Mouse (Mus musculus) spleen, embryonic (tissue): Measurements from ENCODE around the gene Eif4e1b.

ENCODE experiments used
- CTCF ChIA-PET: fragments of 350-600 bp; sonication (Branson Sonifier 250); formaldehyde crosslinking; loops from one replicate; lab custom pipeline; 2022; lab: Charles Lee

Eif4e1b gene

DNA sequence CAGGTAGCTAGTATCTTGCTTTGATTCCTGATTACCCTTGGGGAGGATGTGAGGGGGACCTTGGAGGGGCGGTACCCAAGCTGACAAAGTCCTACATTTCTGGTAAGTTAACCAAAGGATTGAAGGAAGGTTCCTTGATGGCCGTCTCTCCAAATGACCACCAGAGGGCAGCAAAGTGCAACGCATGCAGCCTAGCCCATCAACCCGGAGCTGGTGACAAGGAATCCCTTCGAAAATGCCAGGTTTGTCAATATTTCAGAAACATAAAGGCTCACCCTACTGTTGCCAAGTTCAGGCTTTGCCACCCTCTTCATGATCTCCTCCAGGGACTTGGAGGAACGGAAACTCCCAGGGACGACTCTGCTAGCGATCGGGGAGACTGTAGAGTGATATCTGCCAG, 15.9 kb downstream of the Eif4e1b start:
- CTCF ChIA-PET, result interaction anchor here (0.6 to 0.7 kb wide), 3 partner anchors 21 to 377 kb away, joined by 3 to 6 read pairs (median 3); no protein-coding TSS in a partner anchor

GRCm38 (mm10) chr13:54800206-54800605, 16.4 kb downstream of the Eif4e1b start:
- CTCF ChIA-PET, result no interaction called here

DNA sequence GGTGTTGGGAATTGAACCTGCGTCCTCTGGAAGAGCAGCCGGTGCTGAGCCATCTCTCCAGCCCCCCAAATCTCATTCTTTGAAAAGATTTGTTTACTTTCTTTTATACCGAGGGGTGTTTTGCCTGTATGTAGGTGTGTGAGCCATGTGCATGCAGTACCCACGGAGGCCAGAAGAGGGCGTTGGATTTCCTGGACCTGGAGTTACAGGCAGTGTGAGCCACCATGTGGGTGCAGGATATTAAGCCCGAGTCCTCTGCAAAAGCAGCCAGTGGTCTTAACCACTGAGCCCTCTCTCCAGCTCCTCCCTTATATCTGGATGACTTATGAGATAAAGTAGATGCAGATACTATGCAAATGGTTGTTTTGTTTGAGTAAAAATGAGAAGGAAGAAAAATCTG, 19.2 kb downstream of the Eif4e1b start:
- CTCF ChIA-PET, result no interaction called here

- CTCF ChIA-PET, result no interaction called here
Observed at GRCm38 (mm10) chr13:54805134-54805838, 21.5 kb downstream of the Eif4e1b start.

DNA sequence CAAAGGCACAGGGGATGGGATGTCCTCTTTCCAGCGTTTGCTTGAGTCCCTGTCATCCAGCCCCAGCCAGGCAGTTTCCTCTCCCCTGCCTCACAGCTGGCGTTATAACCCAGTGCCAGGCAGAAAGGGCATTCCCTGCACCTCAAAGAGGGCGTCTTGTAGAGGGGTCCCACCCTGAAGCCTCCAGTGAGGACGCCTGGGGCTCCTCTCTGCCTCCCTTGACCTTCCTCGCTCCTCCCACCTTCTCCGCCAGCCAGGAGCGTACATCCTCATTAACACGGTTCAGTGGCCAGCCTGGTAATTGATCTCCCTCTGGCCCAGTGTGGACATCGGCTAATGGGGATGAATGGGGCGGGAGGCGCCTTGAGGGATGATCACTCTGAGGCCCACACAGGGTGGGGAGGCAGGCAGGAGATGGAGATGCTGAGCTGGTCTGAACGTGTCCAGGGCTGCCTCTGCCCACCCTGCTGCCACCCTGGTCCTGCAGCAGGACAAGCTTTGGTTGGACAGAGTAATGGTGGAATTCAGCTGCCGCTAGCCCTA, 22.7 kb downstream of the Eif4e1b start:
- CTCF ChIA-PET, result interaction anchor here (0.6 kb wide), 1 partner anchor 10 kb away, joined by 3 read pairs; no protein-coding TSS in a partner anchor

GRCm38 (mm10) chr13:54808067-54808466, 24.3 kb downstream of the Eif4e1b start:
- CTCF ChIA-PET, result interaction anchor here (0.5 kb wide), 1 partner anchor 17 kb away, joined by 3 read pairs; no protein-coding TSS in a partner anchor

- CTCF ChIA-PET, result interaction anchor here (0.7 kb wide), 1 partner anchor 1822 kb away, joined by 3 read pairs; no protein-coding TSS in a partner anchor
Observed at GRCm38 (mm10) chr13:54811476-54811875, 27.7 kb downstream of the Eif4e1b start.

DNA sequence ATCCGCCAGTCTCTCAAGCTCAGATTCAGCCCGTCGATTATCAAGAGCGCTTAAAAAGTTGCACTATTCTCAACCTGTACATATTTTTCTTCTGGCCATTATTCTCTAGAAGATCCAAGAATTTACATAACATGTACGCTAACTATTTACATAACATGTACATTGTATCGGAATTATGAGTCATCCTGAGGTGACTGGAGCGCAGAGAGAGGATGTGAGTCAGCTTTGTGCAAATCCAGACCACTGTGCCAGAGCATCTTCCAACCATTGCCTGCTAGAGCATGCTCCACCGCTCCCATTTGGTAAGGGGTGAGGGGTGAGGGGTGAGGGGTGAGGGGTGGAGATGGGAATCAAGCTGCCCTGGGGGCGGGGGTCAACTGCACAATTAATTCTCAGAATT, 29.6 kb downstream of the Eif4e1b start:
- CTCF ChIA-PET, result no interaction called here

GRCm38 (mm10) chr13:54818399-54819254, 34.8 kb downstream of the Eif4e1b start:
- CTCF ChIA-PET, result no interaction called here

- CTCF ChIA-PET, result interaction anchor here (0.6 kb wide), 1 partner anchor 22 kb away, joined by 3 read pairs; no protein-coding TSS in a partner anchor
Observed at GRCm38 (mm10) chr13:54821106-54821505, 37.3 kb downstream of the Eif4e1b start.

- CTCF ChIA-PET, result interaction anchor here (0.6 kb wide), 1 partner anchor 280 kb away, joined by 3 read pairs; no protein-coding TSS in a partner anchor
Observed at GRCm38 (mm10) chr13:54821931-54822330, 38.1 kb downstream of the Eif4e1b start.

- CTCF ChIA-PET, result interaction anchor here (0.6 to 0.7 kb wide), 2 partner anchors 15 to 17 kb away, joined by 3 to 4 read pairs; no protein-coding TSS in a partner anchor
Observed at GRCm38 (mm10) chr13:54824111-54824931, 40.5 kb downstream of the Eif4e1b start.

DNA sequence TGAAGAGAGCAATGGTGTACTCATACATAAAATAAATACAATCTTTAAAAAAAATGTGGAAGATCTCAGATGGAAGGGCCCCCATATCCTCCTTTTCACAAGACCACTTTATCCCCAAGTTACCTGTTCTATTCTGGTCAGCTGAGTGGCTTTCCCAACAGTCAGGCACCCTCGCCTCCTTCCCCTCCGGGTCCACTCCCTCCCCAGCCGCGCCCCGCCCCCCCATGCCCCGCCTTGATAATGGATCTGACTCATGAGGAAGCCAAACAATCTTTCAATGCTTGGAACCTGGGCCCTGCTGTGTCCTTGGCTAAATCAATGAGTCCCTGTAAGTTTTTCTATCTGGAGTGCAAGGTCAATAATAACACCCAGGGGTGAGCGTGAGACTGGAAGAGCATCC, 44.2 kb downstream of the Eif4e1b start:
- CTCF ChIA-PET, result interaction anchor here (0.6 kb wide), 1 partner anchor 25 kb away, joined by 14 read pairs; no protein-coding TSS in a partner anchor

GRCm38 (mm10) chr13:54828508-54828907, 44.7 kb downstream of the Eif4e1b start:
- CTCF ChIA-PET, result interaction anchor here (0.6 kb wide), 1 partner anchor 24 kb away, joined by 14 read pairs; no protein-coding TSS in a partner anchor

DNA sequence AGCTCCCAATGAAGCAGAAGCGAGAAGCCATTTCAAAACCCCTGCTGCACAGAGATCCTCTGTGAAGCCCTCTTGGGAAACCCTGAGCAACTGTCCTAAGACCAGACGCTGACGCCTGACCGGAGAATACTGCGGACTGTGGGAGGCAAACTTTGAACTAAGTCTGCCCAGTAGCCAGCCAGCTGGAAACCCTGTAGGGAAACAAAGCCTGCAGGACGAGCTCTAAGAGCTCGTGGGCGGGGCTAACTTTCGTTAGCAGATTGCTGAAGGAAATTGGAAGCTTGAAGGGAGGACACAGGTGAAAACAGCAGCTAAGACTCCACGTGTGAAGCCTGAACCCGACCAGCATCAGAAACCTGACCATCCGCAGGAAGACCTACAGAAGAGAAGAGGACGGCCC, 45.7 kb downstream of the Eif4e1b start:
- CTCF ChIA-PET, result no interaction called here

DNA sequence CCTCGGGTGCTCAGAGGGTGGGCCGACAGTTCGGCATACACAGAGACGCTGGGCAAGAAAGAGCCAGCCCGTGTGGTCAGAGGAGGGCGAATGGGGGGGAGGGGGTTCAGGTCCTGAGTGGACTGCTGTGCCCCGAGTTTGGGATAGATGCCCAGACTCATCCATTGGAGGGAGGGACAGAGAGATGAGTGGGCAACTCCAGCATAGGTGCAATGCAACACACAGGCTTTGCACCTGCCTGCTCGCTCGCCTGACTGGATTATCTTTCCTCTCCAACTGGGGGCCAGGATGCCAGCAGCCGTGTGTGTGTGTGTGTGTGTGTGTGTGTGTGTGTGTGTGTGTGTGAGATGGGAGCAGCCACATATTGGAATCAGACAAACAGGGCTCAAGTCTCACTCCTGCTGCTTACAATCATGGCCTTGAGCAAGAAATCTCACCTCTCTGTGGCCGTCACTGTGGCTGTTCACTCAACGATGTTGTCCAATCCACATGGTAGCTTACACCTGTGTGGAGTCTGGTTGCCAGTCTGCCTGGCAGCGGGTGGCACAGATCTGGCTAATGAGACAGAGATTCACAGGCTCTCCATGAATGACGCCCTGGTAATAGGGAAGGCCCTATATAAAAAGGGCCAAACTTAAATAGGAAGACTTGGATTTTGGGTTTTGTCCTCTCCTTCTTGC, 52.7 kb downstream of the Eif4e1b start:
- CTCF ChIA-PET, result no interaction called here

GRCm38 (mm10) chr13:54837061-54837460, 53.3 kb downstream of the Eif4e1b start:
- CTCF ChIA-PET, result no interaction called here

- CTCF ChIA-PET, result interaction anchor here (0.6 kb wide), 1 partner anchor 336 kb away, joined by 6 read pairs; no protein-coding TSS in a partner anchor
Observed at GRCm38 (mm10) chr13:54837471-54837889, 53.7 kb downstream of the Eif4e1b start.
